Mouse (Mus musculus) cerebellum, adult 11-12 months (tissue): ENCODE data around the gene Rnf220.

Experiments
- DNase-seq: peaks from one replicate; pipeline ENCODE4 v3.0.0; 2022

Gene Rnf220

GRCm38 (mm10) chr4:117486188-117486587 is 10.7 kb downstream of the Rnf220 start:
- DNase-seq, result no peak

GRCm38 (mm10) chr4:117485045-117485780 is 11.6 kb downstream of the Rnf220 start:
- no peak for DNase-seq

- DNase-seq, result no peak
Measured at GRCm38 (mm10) chr4:117484256-117485044, 12.4 kb downstream of the Rnf220 start.

- DNase-seq, result no peak
Measured at GRCm38 (mm10) chr4:117483931-117484255, 13.0 kb downstream of the Rnf220 start.

- DNase-seq, result no peak
Measured at GRCm38 (mm10) chr4:117482103-117482502, 14.7 kb downstream of the Rnf220 start.

- DNase-seq, result no peak
Measured at GRCm38 (mm10) chr4:117480611-117481445, 16.0 kb downstream of the Rnf220 start.

GRCm38 (mm10) chr4:117479951-117480350 is 16.9 kb downstream of the Rnf220 start:
- DNase-seq, result no peak

- DNase-seq, result no peak
Measured at GRCm38 (mm10) chr4:117478101-117478673, 18.7 kb downstream of the Rnf220 start.

- no peak for DNase-seq
Measured at GRCm38 (mm10) chr4:117477401-117477800, 19.5 kb downstream of the Rnf220 start.

GRCm38 (mm10) chr4:117476777-117477176 is 20.1 kb downstream of the Rnf220 start:
- DNase-seq, result no peak

- no peak for DNase-seq
Measured at GRCm38 (mm10) chr4:117476355-117476754, 20.5 kb downstream of the Rnf220 start.

GRCm38 (mm10) chr4:117473985-117474354 is 22.9 kb downstream of the Rnf220 start:
- no peak for DNase-seq

- no peak for DNase-seq
Measured at GRCm38 (mm10) chr4:117473291-117473984, 23.4 kb downstream of the Rnf220 start.

GRCm38 (mm10) chr4:117469471-117469870 is 27.4 kb downstream of the Rnf220 start:
- DNase-seq, result no peak

GRCm38 (mm10) chr4:117467936-117468335 is 28.9 kb downstream of the Rnf220 start:
- no peak for DNase-seq

- DNase-seq, result no peak
Measured at GRCm38 (mm10) chr4:117449151-117449550, 47.7 kb downstream of the Rnf220 start.

- DNase-seq, result no peak
Measured at GRCm38 (mm10) chr4:117447926-117448325, 48.9 kb downstream of the Rnf220 start.

GRCm38 (mm10) chr4:117445516-117446207 is 51.2 kb downstream of the Rnf220 start:
- no peak for DNase-seq

GRCm38 (mm10) chr4:117438919-117439318 is 57.9 kb downstream of the Rnf220 start:
- no peak for DNase-seq

GRCm38 (mm10) chr4:117438064-117438463 is 58.8 kb downstream of the Rnf220 start:
- no peak for DNase-seq

- no peak for DNase-seq
Measured at GRCm38 (mm10) chr4:117436995-117437660, 59.7 kb downstream of the Rnf220 start.
